Mouse (Mus musculus) embryonic facial prominence, embryonic 11.5 days (tissue): Measurements from ENCODE around the gene Myo19. TPM values are rescaled to one million over a fixed set of nuclear protein-coding genes. Genes with fewer than 3 reads are reported as not detected.

Source experiments
- microRNA-seq: library from miRNA; unstranded; fragments of <30 nt; microRNA quantifications from one replicate; pipeline ENCODE4, GENCODE M21; 2016; ENCODE audit warnings: borderline number of aligned reads
- polyA plus RNA-seq: library from polyadenylated mRNA; unstranded; fragments of >200 nt; fragmentation: Nextera tagmentation; extraction: Ambion mirVana; gene quantifications from 2 replicates; pipeline ENCODE4 v1.2.1, GENCODE M21; 2014

The Myo19 gene
- polyA plus RNA-seq, 1 experiment from 2014 or later: 8.1 TPM

Small RNA genes within 50 kb of the gene (microRNA-seq; reads per million reads assigned to microRNA genes)
- gene Gm23564: not detected

Other genes starting within 250 kb of the Myo19 start
- gene Mrm1, start 60.6 kb upstream of the Myo19 start, polyA plus RNA-seq: 7.6 and 9.9 TPM in 2 replicates
- gene Dhrs11, start 51.2 kb upstream of the Myo19 start, polyA plus RNA-seq: 11.7 and 12.0 TPM in 2 replicates
- 72.0 and 72.5 TPM in 2 replicates for gene Ggnbp2, start 9.3 kb upstream of the Myo19 start, polyA plus RNA-seq
- gene Pigw, start 137 bp downstream of the Myo19 start, polyA plus RNA-seq: 3.0 and 3.7 TPM in 2 replicates
- 67.9 and 77.0 TPM in 2 replicates for gene Znhit3, start 36.2 kb downstream of the Myo19 start, polyA plus RNA-seq
- gene Car4, start 77.6 kb downstream of the Myo19 start, polyA plus RNA-seq: 1.6 and 2.0 TPM in 2 replicates